Mouse (Mus musculus): ENCODE data around the gene Ltb4r2.

The Ltb4r2 gene

GRCm38 (mm10) chr14:55720666-55721065 is 40.6 kb upstream of the Ltb4r2 start:
- TF ChIP-seq POU5F1 (IDR thresholded peaks at IDR 0.05; ENCODE audit: borderline replicate concordance, low read length) (no peak), CTCF (conservative IDR thresholded peaks at IDR 0.05; ENCODE audit: low read length) (no peak), NANOG (IDR thresholded peaks at IDR 0.05; ENCODE audit: borderline replicate concordance, low read length) (no peak)
- peaks cover 53% of the 10 kb centered on the region for H3K36me3 ChIP-seq (ENCODE audit: insufficient read depth, low read length)
- peak overlapping the region; percentile 86 for H3K4me3 ChIP-seq (replicated peaks; ENCODE audit: low read length)
- H3K27me3 ChIP-seq (ENCODE audit: insufficient read depth, low read length) = no peaks in the 10 kb centered on the region
- H3K9me3 ChIP-seq (ENCODE audit: low read length) = no peaks in the 10 kb centered on the region
- peaks cover 57% of the 10 kb centered on the region for H3K4me1 ChIP-seq (replicated peaks; ENCODE audit: low read depth, low read length)

- TF ChIP-seq NANOG (IDR thresholded peaks at IDR 0.05; ENCODE audit: borderline replicate concordance, low read length) = no peak
- peaks cover 49% of the 10 kb centered on the region for H3K36me3 ChIP-seq (ENCODE audit: insufficient read depth, low read length)
- H3K4me1 ChIP-seq (replicated peaks; ENCODE audit: low read depth, low read length) = peaks cover 57% of the 10 kb centered on the region
- no peaks in the 10 kb centered on the region for H3K27me3 ChIP-seq (ENCODE audit: insufficient read depth, low read length)
- H3K9me3 ChIP-seq (ENCODE audit: low read length) = no peaks in the 10 kb centered on the region
- H3K4me3 ChIP-seq (replicated peaks; ENCODE audit: low read length) = peak overlapping the region; percentile 86
These were observed 40.2 kb upstream of the Ltb4r2 start for GRCm38 (mm10) chr14:55721076-55721475.

GRCm38 (mm10) chr14:55721700-55722437 is 39.4 kb upstream of the Ltb4r2 start, which contains the start of gene Rabggta:
Gene Rabggta (minus strand): TSS chr14:55722263.
- Histone ChIP-seq H3K36me3 (ENCODE audit: insufficient read depth, low read length) (peaks cover 41% of the 10 kb centered on the region), H3K9me3 (ENCODE audit: low read length) (no peaks in the 10 kb centered on the region), H3K4me3 (replicated peaks; ENCODE audit: low read length) (peak within 1 kb of the TSS; percentile 86), H3K4me1 (replicated peaks; ENCODE audit: low read depth, low read length) (peaks cover 54% of the 10 kb centered on the region), H3K27me3 (ENCODE audit: insufficient read depth, low read length) (no peaks in the 10 kb centered on the region)
- no peak for TF ChIP-seq POU5F1 (IDR thresholded peaks at IDR 0.05; ENCODE audit: borderline replicate concordance, low read length)
- TF ChIP-seq CTCF (conservative IDR thresholded peaks at IDR 0.05; ENCODE audit: low read length) = peak; percentile 69

GRCm38 (mm10) chr14:55722438-55722945 is 38.7 kb upstream of the Ltb4r2 start:
- TF ChIP-seq POU5F1 (IDR thresholded peaks at IDR 0.05; ENCODE audit: borderline replicate concordance, low read length) = no peak
- no peak for TF ChIP-seq CTCF (conservative IDR thresholded peaks at IDR 0.05; ENCODE audit: low read length)
- no peak for TF ChIP-seq NANOG (IDR thresholded peaks at IDR 0.05; ENCODE audit: borderline replicate concordance, low read length)
- Histone ChIP-seq H3K4me3 (replicated peaks; ENCODE audit: low read length) (peak overlapping the region; percentile 86), H3K27me3 (ENCODE audit: insufficient read depth, low read length) (no peaks in the 10 kb centered on the region), H3K9me3 (ENCODE audit: low read length) (no peaks in the 10 kb centered on the region), H3K4me1 (replicated peaks; ENCODE audit: low read depth, low read length) (peaks cover 61% of the 10 kb centered on the region), H3K36me3 (ENCODE audit: insufficient read depth, low read length) (peaks cover 35% of the 10 kb centered on the region)

GRCm38 (mm10) chr14:55723433-55723832 is 37.8 kb upstream of the Ltb4r2 start:
- TF ChIP-seq POU5F1 (IDR thresholded peaks at IDR 0.05; ENCODE audit: borderline replicate concordance, low read length) (no peak), NANOG (IDR thresholded peaks at IDR 0.05; ENCODE audit: borderline replicate concordance, low read length) (no peak), CTCF (conservative IDR thresholded peaks at IDR 0.05; ENCODE audit: low read length) (no peak)
- Histone ChIP-seq H3K4me3 (replicated peaks; ENCODE audit: low read length) (no peak overlapping the region), H3K9me3 (ENCODE audit: low read length) (no peaks in the 10 kb centered on the region), H3K4me1 (replicated peaks; ENCODE audit: low read depth, low read length) (peaks cover 65% of the 10 kb centered on the region), H3K36me3 (ENCODE audit: insufficient read depth, low read length) (peaks cover 25% of the 10 kb centered on the region), H3K27me3 (ENCODE audit: insufficient read depth, low read length) (0 out of 2 replicates have a peak, but pooled peaks cover 5% of the 10 kb centered on the region)

- Histone ChIP-seq H3K36me3 (ENCODE audit: insufficient read depth, low read length) (peaks cover 15% of the 10 kb centered on the region), H3K4me1 (replicated peaks; ENCODE audit: low read depth, low read length) (peaks cover 55% of the 10 kb centered on the region), H3K4me3 (replicated peaks; ENCODE audit: low read length) (no peak overlapping the region), H3K27me3 (ENCODE audit: insufficient read depth, low read length) (peaks cover 5% of the 10 kb centered on the region; the same call in 1 of the 2 replicates), H3K9me3 (ENCODE audit: low read length) (no peaks in the 10 kb centered on the region)
- TF ChIP-seq NANOG (IDR thresholded peaks at IDR 0.05; ENCODE audit: borderline replicate concordance, low read length) = no peak
- no peak for TF ChIP-seq CTCF (conservative IDR thresholded peaks at IDR 0.05; ENCODE audit: low read length)
- TF ChIP-seq POU5F1 (IDR thresholded peaks at IDR 0.05; ENCODE audit: borderline replicate concordance, low read length) = no peak
These were observed 36.8 kb upstream of the Ltb4r2 start for GRCm38 (mm10) chr14:55724411-55724871.

- Histone ChIP-seq H3K36me3 (ENCODE audit: insufficient read depth, low read length) (no peaks in the 10 kb centered on the region), H3K9me3 (ENCODE audit: low read length) (no peaks in the 10 kb centered on the region), H3K4me1 (replicated peaks; ENCODE audit: low read depth, low read length) (peaks cover 37% of the 10 kb centered on the region), H3K27me3 (ENCODE audit: insufficient read depth, low read length) (peaks cover 19% of the 10 kb centered on the region), H3K4me3 (replicated peaks; ENCODE audit: low read length) (no peak overlapping the region)
- TF ChIP-seq CTCF (conservative IDR thresholded peaks at IDR 0.05; ENCODE audit: low read length) (no peak), POU5F1 (IDR thresholded peaks at IDR 0.05; ENCODE audit: borderline replicate concordance, low read length) (no peak), NANOG (IDR thresholded peaks at IDR 0.05; ENCODE audit: borderline replicate concordance, low read length) (no peak)
These were observed 35.0 kb upstream of the Ltb4r2 start for GRCm38 (mm10) chr14:55726261-55726660.

GRCm38 (mm10) chr14:55727889-55728685 is 33.1 kb upstream of the Ltb4r2 start:
- no peaks in the 10 kb centered on the region for H3K36me3 ChIP-seq (ENCODE audit: insufficient read depth, low read length)

More at GRCm38 (mm10) chr14:55727889-55728685, 33.1 kb upstream of the Ltb4r2 start:
- Histone ChIP-seq H3K4me3 (replicated peaks; ENCODE audit: low read length) (no peak overlapping the region), H3K9me3 (ENCODE audit: low read length) (no peaks in the 10 kb centered on the region), H3K27me3 (ENCODE audit: insufficient read depth, low read length) (peaks cover 21% of the 10 kb centered on the region), H3K4me1 (replicated peaks; ENCODE audit: low read depth, low read length) (peaks cover 26% of the 10 kb centered on the region)
- TF ChIP-seq POU5F1 (IDR thresholded peaks at IDR 0.05; ENCODE audit: borderline replicate concordance, low read length) (no peak), NANOG (IDR thresholded peaks at IDR 0.05; ENCODE audit: borderline replicate concordance, low read length) (no peak), CTCF (conservative IDR thresholded peaks at IDR 0.05; ENCODE audit: low read length) (no peak)
